Mouse (Mus musculus): ENCODE data around the gene Sez6l2.

DNA sequence TGATC, 65.9 kb downstream of the Sez6l2 start, which contains the start of gene Pagr1b:
- TF ChIP-seq POLR2A (IDR thresholded peaks at IDR 0.05; ENCODE audit: insufficient read length, low read depth) (no peak), CEBPB (IDR thresholded peaks at IDR 0.05; ENCODE audit: insufficient read depth, poor library complexity, severe bottlenecking) (no peak), TCF12 (IDR thresholded peaks at IDR 0.05; ENCODE audit: insufficient read depth, poor library complexity, severe bottlenecking) (no peak), MAX (IDR thresholded peaks at IDR 0.05; ENCODE audit: low read depth) (no peak), SRF (IDR thresholded peaks at IDR 0.05; ENCODE audit: control insufficient read depth, insufficient read length, low read depth) (no peak)
